Mouse (Mus musculus) embryonic fibroblast, embryonic 13.5 days (primary cell): ENCODE results near the gene Accs.

Experiments used
- CTCF ChIP-seq: IDR thresholded peaks from 2 replicates; pipeline ENCODE4 v1.5.1; 2011; ENCODE audit warnings: mild to moderate bottlenecking, control low read depth, low read length, moderate library complexity, borderline replicate concordance; ENCODE audit not compliant: insufficient read depth
- POLR2A ChIP-seq: IDR thresholded peaks from 2 replicates; pipeline ENCODE4 v1.6.1; 2011; ENCODE audit warnings: low read depth, mild to moderate bottlenecking, control low read depth, low read length, moderate library complexity

GRCm38 (mm10) chr2:93807440-93807839, 42.3 kb downstream of the Accs start:
- no peak for TF ChIP-seq CTCF
- TF ChIP-seq POLR2A: no peak
